Mouse (Mus musculus): ENCODE data around the gene Prrxl1. TPM values are rescaled to one million over a fixed set of nuclear protein-coding genes. Genes with fewer than 3 reads are reported as not detected.

The Prrxl1 gene
- polyA plus RNA-seq, 1 experiment: 0.04 TPM

Other genes with a start within 250 kb of the Prrxl1 start
- gene 1700024G13Rik, start 211.0 kb upstream of the Prrxl1 start, polyA plus RNA-seq (2012; rRNA removed): not detected in 2 replicates
- 0.14 and 0.53 TPM in 2 replicates for gene Slc18a3, start 134.6 kb upstream of the Prrxl1 start, polyA plus RNA-seq (2012; rRNA removed)
- 0.42 and 0.69 TPM in 2 replicates for gene Chat, start 133.4 kb upstream of the Prrxl1 start, polyA plus RNA-seq (2012; rRNA removed)
- 12.9 and 13.8 TPM in 2 replicates for gene Ercc6, start 85.9 kb upstream of the Prrxl1 start, polyA plus RNA-seq (2012; rRNA removed)
- 0.08 and 0.11 TPM in 2 replicates for gene 3425401B19Rik, start 85.9 kb downstream of the Prrxl1 start, polyA plus RNA-seq (2012; rRNA removed)
- gene Tmem273, start 186.6 kb downstream of the Prrxl1 start, polyA plus RNA-seq (2012; rRNA removed): 1.4 TPM in 2 replicates
- not detected in 2 replicates for gene Fam170b, start 234.6 kb downstream of the Prrxl1 start, polyA plus RNA-seq (2012; rRNA removed)